Mouse (Mus musculus) ES-Bruce4 (cell line): Measurements from ENCODE around the gene Xpc. TPM values are rescaled to one million over a fixed set of nuclear protein-coding genes. Genes with fewer than 3 reads are reported as not detected.
"Not testable (repeated sequence)": the region's sequence is repeated elsewhere in the genome, so short reads cannot be mapped to it uniquely, and the experiment has no call there.

Experiments
- H3K27ac ChIP-seq: 2 replicates; pipeline ENCODE4 v1.5.1; 2012; ENCODE audit warnings: low read length, inconsistent platforms; ENCODE audit not compliant: insufficient read depth
- H3K27me3 ChIP-seq: 2 replicates; pipeline ENCODE4 v1.6.1; 2012; ENCODE audit warnings: mild to moderate bottlenecking, low read length, inconsistent platforms; ENCODE audit not compliant: control insufficient read depth, poor library complexity, insufficient read depth, severe bottlenecking
- H3K36me3 ChIP-seq: 2 replicates; pipeline ENCODE4 v1.6.1; 2012; ENCODE audit warnings: inconsistent platforms, mild to moderate bottlenecking, low read length, moderate library complexity; ENCODE audit not compliant: control insufficient read depth, poor library complexity, insufficient read depth, severe bottlenecking
- H3K4me1 ChIP-seq: one replicate; pipeline ENCODE4 v1.8.1; 2011; ENCODE audit warnings: low read length; ENCODE audit not compliant: control insufficient read depth, insufficient read depth
- H3K4me3 ChIP-seq: 2 replicates; pipeline ENCODE4 v1.5.1; 2011; ENCODE audit warnings: low read depth, mild to moderate bottlenecking, low read length
- H3K9ac ChIP-seq: 2 replicates; pipeline ENCODE4 v1.6.1; 2012; ENCODE audit warnings: low read depth, mild to moderate bottlenecking, inconsistent platforms; ENCODE audit not compliant: poor library complexity, severe bottlenecking
- H3K9me3 ChIP-seq: replicated peaks from 2 replicates; pipeline ENCODE4 v1.6.1; 2012; ENCODE audit warnings: mild to moderate bottlenecking, low read length, inconsistent platforms; ENCODE audit not compliant: control insufficient read depth, poor library complexity, insufficient read depth, severe bottlenecking
- CTCF ChIP-seq: IDR thresholded peaks from one replicate; pipeline ENCODE4 v1.8.1; 2011; ENCODE audit warnings: low read depth, low read length
- EP300 ChIP-seq: IDR thresholded peaks from 2 replicates; pipeline ENCODE4 v1.6.1; 2011; ENCODE audit warnings: low read depth, low read length; ENCODE audit not compliant: insufficient read depth
- POLR2A ChIP-seq: IDR thresholded peaks from one replicate; pipeline ENCODE4 v1.8.1; 2011; ENCODE audit warnings: low read length; ENCODE audit not compliant: insufficient read depth
- polyA plus RNA-seq: library from polyadenylated mRNA; stranded (reverse); fragments of >200 nt; gene quantifications from 2 replicates; pipeline ENCODE4 v1.2.4, GENCODE M21; 2011; ENCODE audit warnings: low read depth; ENCODE audit not compliant: missing spikeins, insufficient read depth, insufficient read length

Xpc gene
- polyA plus RNA-seq, 1 experiment: 16.5 TPM

DNA sequence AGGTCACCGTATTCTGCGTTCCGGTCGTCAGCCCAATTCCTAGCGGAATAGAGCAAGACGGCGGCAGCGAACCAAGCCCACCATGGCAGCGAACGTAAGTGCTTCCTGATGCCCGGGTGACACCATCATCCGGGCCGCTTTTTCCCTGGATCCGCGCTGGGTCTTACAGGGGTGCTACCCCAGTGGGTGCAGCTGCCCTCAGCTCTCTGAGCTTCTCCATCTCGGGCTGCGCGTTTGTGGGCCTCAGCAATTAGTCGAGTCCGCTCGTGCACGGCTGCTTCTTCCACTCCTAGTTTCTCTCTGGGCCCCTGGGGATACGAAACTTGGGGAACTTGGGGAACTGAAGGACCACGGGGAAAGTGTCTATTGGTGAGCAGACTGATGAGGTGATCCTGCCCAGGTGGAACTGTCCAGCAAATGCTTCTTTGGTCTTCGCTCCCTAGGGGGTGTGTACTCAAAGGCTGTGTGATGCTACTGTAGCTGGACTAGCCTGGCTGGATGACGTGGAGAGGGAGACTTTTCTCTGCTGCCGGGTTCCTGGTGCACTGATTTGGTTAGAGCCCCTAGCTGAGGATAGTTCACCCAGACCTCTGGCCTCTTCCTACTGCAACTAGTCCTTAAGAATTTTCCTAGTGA is 41.8 kb downstream of the Xpc start:
- H3K36me3 ChIP-seq: no peaks in the 10 kb centered on the region; the same call in none of the 2 replicates
- peaks cover 3% of the 10 kb centered on the region for H3K4me1 ChIP-seq
- no peaks in the 10 kb centered on the region for H3K27me3 ChIP-seq
- peak overlapping the region; percentile 71 for H3K4me3 ChIP-seq
- no peaks in the 10 kb centered on the region for H3K9me3 ChIP-seq
- H3K27ac ChIP-seq: no peak overlapping the region
- TF ChIP-seq EP300 (no peak), CTCF (no peak), POLR2A (no peak)
- peak overlapping the region; percentile 20 for H3K9ac ChIP-seq

DNA sequence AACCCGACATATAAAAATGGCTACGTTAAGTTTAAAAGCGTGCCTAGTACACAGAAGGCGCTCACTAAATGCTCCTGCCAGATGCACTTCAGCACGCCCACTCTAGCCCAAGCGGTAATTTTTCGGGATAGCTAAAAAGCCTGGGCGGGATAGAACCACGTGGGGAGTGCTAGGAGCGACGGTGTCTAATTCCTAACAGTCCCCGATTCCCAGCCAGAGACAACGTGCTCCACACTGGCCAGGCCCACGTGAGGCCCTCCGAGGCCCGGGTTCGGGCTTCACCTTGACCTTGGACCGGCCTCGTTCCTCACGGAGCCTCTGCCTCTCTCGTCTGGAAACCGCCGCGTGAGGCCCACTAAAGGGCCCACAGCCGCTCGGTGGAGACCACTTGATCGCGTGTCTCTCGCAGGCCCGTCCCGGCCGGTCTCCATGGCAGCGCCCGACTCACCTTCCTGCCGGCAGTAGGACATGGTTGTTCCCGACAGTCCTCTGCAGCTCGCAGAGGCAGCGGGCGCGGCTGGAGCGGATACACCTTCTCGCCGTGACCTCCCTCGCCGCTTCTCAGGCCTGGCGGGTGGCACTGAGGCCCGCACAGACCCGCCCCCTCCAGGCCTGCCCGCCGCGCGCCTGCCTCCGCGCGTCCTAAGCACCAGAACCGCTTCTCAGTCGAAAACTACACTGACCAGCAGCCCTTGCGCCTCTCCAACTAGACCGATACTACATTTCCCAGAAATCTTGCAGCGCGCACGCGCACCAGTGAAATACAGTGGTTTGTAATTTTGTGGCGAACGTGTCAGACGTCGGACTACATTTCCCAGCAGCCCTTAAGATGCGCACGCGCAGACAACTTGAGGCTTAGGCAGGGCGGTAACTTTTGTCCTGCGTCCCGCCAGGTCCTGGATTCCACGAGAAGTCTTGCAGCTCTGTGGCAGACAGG is 42.6 kb downstream of the Xpc start, which contains the start of the genes Chchd4 and Tmem43:
Chchd4 (minus strand) TSS at position 679 of the 937 bp plus-strand sequence.
Tmem43 (plus strand) TSS at position 836 of the 937 bp plus-strand sequence.
- peak within 1 kb of the TSS; percentile 86 for H3K9ac ChIP-seq
- no peaks in the 10 kb centered on the region; the same call in none of the 2 replicates for H3K36me3 ChIP-seq
- H3K4me1 ChIP-seq: peaks cover 7% of the 10 kb centered on the region
- H3K9me3 ChIP-seq: no peaks in the 10 kb centered on the region
- peak within 1 kb of the TSS; percentile 78 for H3K4me3 ChIP-seq
- H3K27me3 ChIP-seq: no peaks in the 10 kb centered on the region
- H3K27ac ChIP-seq: peak within 1 kb of the TSS; percentile 10; the same call in 1 of the 2 replicates
- peak; percentile 28 for TF ChIP-seq POLR2A
- no peak for TF ChIP-seq CTCF

DNA sequence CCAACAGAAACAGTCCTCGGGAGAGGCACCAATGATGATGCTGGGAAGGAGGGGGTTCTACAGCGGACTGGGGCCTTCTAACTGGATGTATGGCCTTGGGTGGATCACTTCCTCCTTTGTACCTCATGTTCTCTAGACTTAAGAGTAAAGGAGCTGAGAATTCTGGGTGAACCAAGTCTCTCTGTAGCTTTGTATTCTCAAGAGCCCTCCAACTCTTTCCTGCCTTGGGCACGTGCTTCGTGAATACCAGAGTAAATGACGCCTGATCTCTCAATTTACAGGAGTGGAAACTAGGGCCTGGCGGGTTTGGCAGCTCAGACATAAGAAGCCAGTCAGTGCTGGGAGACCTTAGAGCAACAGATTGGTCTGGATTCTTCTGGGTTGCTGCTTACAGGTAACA is 43.4 kb downstream of the Xpc start:
- no peaks in the 10 kb centered on the region for H3K9me3 ChIP-seq
- peak overlapping the region; percentile 78 for H3K4me3 ChIP-seq
- TF ChIP-seq POLR2A (no peak), CTCF (no peak), EP300 (no peak)
- no peaks in the 10 kb centered on the region for H3K27me3 ChIP-seq
- H3K4me1 ChIP-seq: peaks cover 7% of the 10 kb centered on the region
- H3K9ac ChIP-seq: peak overlapping the region; percentile 86
- H3K27ac ChIP-seq: peak overlapping the region; percentile 10; the same call in 1 of the 2 replicates
- peaks cover 6% of the 10 kb centered on the region for H3K36me3 ChIP-seq

DNA sequence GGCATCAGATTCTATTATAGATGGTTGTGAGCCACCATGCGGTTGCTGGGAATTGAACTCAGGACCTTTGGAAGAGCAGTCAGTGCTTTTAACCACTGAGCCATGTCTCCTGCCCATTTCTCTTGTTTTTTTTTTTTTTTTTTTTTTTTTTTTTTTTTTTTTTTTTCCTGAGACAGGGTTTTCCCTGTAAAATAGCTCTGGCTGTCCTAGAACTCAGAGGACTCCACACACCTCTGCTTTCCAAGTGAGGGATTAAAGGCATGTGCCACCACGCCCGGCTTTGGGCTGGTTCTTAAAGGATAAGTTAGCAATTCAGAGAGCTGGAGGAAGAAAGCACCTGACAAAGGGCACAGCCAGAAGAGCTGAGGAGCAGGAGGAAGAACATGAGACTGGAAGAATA is 44.3 kb downstream of the Xpc start:
- H3K27ac ChIP-seq, H3K4me1 ChIP-seq, H3K27me3 ChIP-seq, H3K9me3 ChIP-seq: not testable (repeated sequence)
- peak overlapping the region; percentile 86 for H3K9ac ChIP-seq
- peaks cover 14% of the 10 kb centered on the region for H3K36me3 ChIP-seq
- peak overlapping the region; percentile 22; the same call in 1 of the 2 replicates for H3K4me3 ChIP-seq

DNA sequence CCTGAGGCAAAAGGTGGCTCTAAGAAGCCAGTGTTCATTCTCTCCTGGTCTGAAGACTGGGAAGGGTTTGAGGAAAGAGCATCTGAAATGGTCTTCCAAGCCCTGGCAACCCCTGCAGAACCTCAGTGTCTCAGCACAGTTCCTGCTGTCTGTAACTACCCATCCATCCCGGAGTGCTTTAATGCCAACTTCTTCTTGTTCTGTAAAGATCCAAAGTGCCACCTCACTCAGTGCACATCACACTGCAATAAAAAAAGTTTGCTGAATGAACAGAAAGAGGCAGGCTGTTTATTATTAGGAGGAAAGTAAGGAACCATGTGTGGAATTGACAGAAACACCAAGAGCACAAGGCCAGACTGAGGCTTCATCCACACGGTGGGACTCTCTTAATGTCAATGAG is 45.0 kb downstream of the Xpc start:
- Histone ChIP-seq H3K36me3 (peaks cover 21% of the 10 kb centered on the region), H3K9ac (no peak overlapping the region), H3K27ac (no peak overlapping the region), H3K4me1 (peaks cover 7% of the 10 kb centered on the region), H3K4me3 (no peak overlapping the region), H3K27me3 (no peaks in the 10 kb centered on the region), H3K9me3 (no peaks in the 10 kb centered on the region)
- no peak for TF ChIP-seq CTCF
- no peak for TF ChIP-seq POLR2A
- no peak for TF ChIP-seq EP300

DNA sequence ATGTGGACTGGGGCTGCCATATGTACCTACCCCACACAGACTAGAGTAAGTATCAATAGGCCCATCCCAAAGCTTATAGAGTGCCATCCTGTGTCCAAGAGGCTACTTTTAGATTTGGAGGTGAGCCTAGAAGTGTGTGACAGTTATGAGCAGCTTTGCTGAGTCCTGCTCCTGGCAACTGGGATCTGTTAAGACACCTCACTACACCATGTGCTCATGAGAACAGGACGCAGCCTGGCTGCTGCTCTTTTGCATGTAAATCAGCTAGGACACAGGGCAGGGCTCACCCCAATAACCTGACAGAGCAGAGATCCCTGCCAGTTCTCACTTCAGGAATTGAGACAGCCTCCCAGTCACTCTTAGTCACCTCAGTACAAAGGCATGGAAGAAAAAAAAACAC is 48.6 kb downstream of the Xpc start:
- H3K9ac ChIP-seq: no peak overlapping the region
- no peaks in the 10 kb centered on the region for H3K9me3 ChIP-seq
- H3K27ac ChIP-seq: no peak overlapping the region
- H3K4me3 ChIP-seq: no peak overlapping the region
- TF ChIP-seq EP300 (no peak), CTCF (no peak), POLR2A (no peak)
- H3K4me1 ChIP-seq: peaks cover 7% of the 10 kb centered on the region
- peaks cover 43% of the 10 kb centered on the region for H3K36me3 ChIP-seq
- H3K27me3 ChIP-seq: no peaks in the 10 kb centered on the region
